Mouse (Mus musculus): ENCODE results near the gene Ctrc. TPM values are rescaled to one million over a fixed set of nuclear protein-coding genes. Genes with fewer than 3 reads are reported as not detected.

Ctrc gene
- polyA plus RNA-seq, 1 experiment: not detected

DNA sequence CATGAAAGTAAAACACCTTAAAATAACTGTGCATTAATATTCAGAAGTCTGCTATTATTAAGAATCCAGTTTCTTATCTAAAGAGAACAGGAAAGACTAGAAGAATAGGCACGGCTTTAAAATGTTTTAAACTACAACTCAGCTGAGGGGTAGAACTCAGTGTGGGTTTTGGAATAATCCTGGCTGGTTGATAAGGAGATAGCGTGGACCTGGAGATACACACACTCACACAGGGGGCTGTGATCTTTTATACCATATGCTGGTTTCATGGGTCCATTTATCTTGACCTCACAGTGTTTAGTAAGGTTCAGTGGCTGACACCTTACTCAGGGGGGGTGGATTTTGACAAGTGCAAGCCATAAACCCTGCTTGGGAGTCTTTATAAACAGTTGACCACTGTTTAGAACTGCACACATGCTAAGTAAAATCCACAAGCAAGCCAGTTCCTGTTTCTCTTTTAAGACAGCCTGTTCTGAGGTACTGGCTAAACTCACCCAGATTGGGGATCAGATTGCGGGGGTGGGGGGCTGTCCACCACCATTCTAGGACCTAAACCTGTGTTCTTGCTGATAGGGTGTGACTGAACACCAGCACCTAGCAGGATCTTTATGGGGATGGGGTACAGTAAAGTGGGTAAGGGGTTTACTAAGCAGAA, 56.5 kb downstream of the Ctrc start:
- Histone ChIP-seq H3ac (ENCODE audit: control insufficient read depth, insufficient read length) (peak overlapping the region; percentile 95), H3K4me2 (ENCODE audit: low read depth) (peak overlapping the region; percentile 95), H3K79me2 (ENCODE audit: control insufficient read depth, insufficient read depth) (peaks cover 5% of the 10 kb centered on the region), H3K27me3 (ENCODE audit: control insufficient read depth, insufficient read depth, insufficient read length) (no peaks in the 10 kb centered on the region), H3K4me3 (peak overlapping the region; percentile 35), H3K36me3 (ENCODE audit: control insufficient read depth, insufficient read depth) (peaks cover 4% of the 10 kb centered on the region)
- TF ChIP-seq TCF3 (IDR thresholded peaks at IDR 0.05; ENCODE audit: insufficient read length, low read depth) (no peak), USF1 (IDR thresholded peaks at IDR 0.05; ENCODE audit: low read depth) (no peak), MYOG (IDR thresholded peaks at IDR 0.05; ENCODE audit: control insufficient read depth in 1 of 3, insufficient read depth in 1 of 3, insufficient read length in 2 of 3, low read depth in 2 of 3) (no peak), REST (IDR thresholded peaks at IDR 0.05; ENCODE audit: insufficient read depth, insufficient read length) (no peak), MYOD1 (IDR thresholded peaks at IDR 0.05; ENCODE audit: control insufficient read depth in 1 of 3, insufficient read length in 2 of 3, low read depth in 2 of 3) (no peak), POLR2A (IDR thresholded peaks at IDR 0.05; ENCODE audit: insufficient read length, low read depth) (no peak), SRF (IDR thresholded peaks at IDR 0.05; ENCODE audit: control insufficient read depth, insufficient read length, low read depth) (no peak), E2F4 (IDR thresholded peaks at IDR 0.05; ENCODE audit: insufficient read depth) (no peak), POLR2AphosphoS2 (IDR thresholded peaks at IDR 0.05; ENCODE audit: insufficient read length, low read depth) (no peak), CEBPB (IDR thresholded peaks at IDR 0.05; ENCODE audit: insufficient read depth, poor library complexity, severe bottlenecking) (no peak), MAX (IDR thresholded peaks at IDR 0.05; ENCODE audit: low read depth) (no peak), TCF12 (IDR thresholded peaks at IDR 0.05; ENCODE audit: insufficient read depth, poor library complexity, severe bottlenecking) (no peak)

DNA sequence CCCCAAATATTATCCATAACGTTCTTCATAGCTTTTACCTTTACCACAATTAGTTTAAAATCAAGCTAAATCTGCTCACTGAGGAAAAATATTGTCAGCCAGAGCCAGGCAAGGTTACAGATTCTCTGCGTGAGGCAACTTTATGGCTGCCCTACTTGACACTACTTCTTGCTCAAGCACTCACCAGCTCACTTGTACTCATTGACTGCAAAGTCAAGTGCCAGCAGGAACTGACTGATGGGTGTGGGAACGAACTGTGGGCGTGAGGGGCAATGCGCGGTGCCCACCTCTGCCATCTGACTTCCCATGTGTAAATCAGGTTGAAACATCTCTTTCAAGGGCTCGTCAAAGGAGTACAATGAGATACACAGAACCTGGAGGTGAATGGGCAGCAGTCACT, 58.7 kb downstream of the Ctrc start:
- Histone ChIP-seq H3K4me2 (ENCODE audit: low read depth) (no peak overlapping the region), H3ac (ENCODE audit: control insufficient read depth, insufficient read length) (no peak overlapping the region), H3K4me3 (no peak overlapping the region), H3K36me3 (ENCODE audit: control insufficient read depth, insufficient read depth) (peaks cover 4% of the 10 kb centered on the region), H3K79me2 (ENCODE audit: control insufficient read depth, insufficient read depth) (peaks cover 3% of the 10 kb centered on the region), H3K27me3 (ENCODE audit: control insufficient read depth, insufficient read depth, insufficient read length) (no peaks in the 10 kb centered on the region)
- TF ChIP-seq POLR2A (IDR thresholded peaks at IDR 0.05; ENCODE audit: insufficient read length, low read depth): no peak
- no peak for TF ChIP-seq CEBPB (IDR thresholded peaks at IDR 0.05; ENCODE audit: insufficient read depth, poor library complexity, severe bottlenecking)
- TF ChIP-seq SRF (IDR thresholded peaks at IDR 0.05; ENCODE audit: control insufficient read depth, insufficient read length, low read depth): no peak
- no peak for TF ChIP-seq MYOG (IDR thresholded peaks at IDR 0.05; ENCODE audit: control insufficient read depth in 1 of 3, insufficient read depth in 1 of 3, insufficient read length in 2 of 3, low read depth in 2 of 3)
- TF ChIP-seq TCF12 (IDR thresholded peaks at IDR 0.05; ENCODE audit: insufficient read depth, poor library complexity, severe bottlenecking): no peak
- no peak for TF ChIP-seq MYOD1 (IDR thresholded peaks at IDR 0.05; ENCODE audit: control insufficient read depth in 1 of 3, insufficient read length in 2 of 3, low read depth in 2 of 3)
- no peak for TF ChIP-seq E2F4 (IDR thresholded peaks at IDR 0.05; ENCODE audit: insufficient read depth)
- no peak for TF ChIP-seq TCF3 (IDR thresholded peaks at IDR 0.05; ENCODE audit: insufficient read length, low read depth)
- TF ChIP-seq POLR2AphosphoS2 (IDR thresholded peaks at IDR 0.05; ENCODE audit: insufficient read length, low read depth): no peak
- no peak for TF ChIP-seq MAX (IDR thresholded peaks at IDR 0.05; ENCODE audit: low read depth)
- TF ChIP-seq REST (IDR thresholded peaks at IDR 0.05; ENCODE audit: insufficient read depth, insufficient read length): no peak
- no peak for TF ChIP-seq USF1 (IDR thresholded peaks at IDR 0.05; ENCODE audit: low read depth)

DNA sequence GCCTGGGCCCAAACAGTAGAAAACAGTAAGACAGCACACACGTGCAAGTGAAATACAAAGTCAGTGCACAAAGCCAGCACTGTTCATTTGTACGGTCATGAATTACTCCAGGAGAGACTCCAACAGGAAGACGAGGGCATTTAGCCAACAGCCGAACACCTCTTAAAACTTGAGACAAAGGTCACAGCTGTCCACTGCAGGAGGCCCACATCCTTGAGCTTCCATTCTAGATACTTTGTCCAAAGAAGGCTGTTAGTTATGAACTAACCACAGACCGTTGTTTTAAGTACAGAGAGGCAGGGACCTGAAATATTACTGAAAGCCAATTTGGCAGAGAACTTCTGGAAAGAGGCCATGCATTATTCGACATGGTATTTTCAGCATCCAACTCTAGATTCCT, 59.1 kb downstream of the Ctrc start:
- H3K27me3 ChIP-seq (ENCODE audit: control insufficient read depth, insufficient read depth, insufficient read length): no peaks in the 10 kb centered on the region
- TF ChIP-seq MYOD1 (IDR thresholded peaks at IDR 0.05; ENCODE audit: control insufficient read depth in 1 of 3, insufficient read length in 2 of 3, low read depth in 2 of 3) (peak in 1 of 3 experiments; percentile 22), USF1 (IDR thresholded peaks at IDR 0.05; ENCODE audit: low read depth) (no peak), SRF (IDR thresholded peaks at IDR 0.05; ENCODE audit: control insufficient read depth, insufficient read length, low read depth) (no peak), POLR2AphosphoS2 (IDR thresholded peaks at IDR 0.05; ENCODE audit: insufficient read length, low read depth) (no peak), TCF3 (IDR thresholded peaks at IDR 0.05; ENCODE audit: insufficient read length, low read depth) (no peak), TCF12 (IDR thresholded peaks at IDR 0.05; ENCODE audit: insufficient read depth, poor library complexity, severe bottlenecking) (no peak), MAX (IDR thresholded peaks at IDR 0.05; ENCODE audit: low read depth) (no peak), MYOG (IDR thresholded peaks at IDR 0.05; ENCODE audit: control insufficient read depth in 1 of 3, insufficient read depth in 1 of 3, insufficient read length in 2 of 3, low read depth in 2 of 3) (peak in 1 of 3 experiments; percentile 27), POLR2A (IDR thresholded peaks at IDR 0.05; ENCODE audit: insufficient read length, low read depth) (no peak), REST (IDR thresholded peaks at IDR 0.05; ENCODE audit: insufficient read depth, insufficient read length) (no peak)
- H3K4me2 ChIP-seq (ENCODE audit: low read depth): no peak overlapping the region
- peaks cover 3% of the 10 kb centered on the region for H3K79me2 ChIP-seq (ENCODE audit: control insufficient read depth, insufficient read depth)
- H3K4me3 ChIP-seq: no peak overlapping the region
- peaks cover 4% of the 10 kb centered on the region for H3K36me3 ChIP-seq (ENCODE audit: control insufficient read depth, insufficient read depth)
- H3ac ChIP-seq (ENCODE audit: control insufficient read depth, insufficient read length): no peak overlapping the region

DNA sequence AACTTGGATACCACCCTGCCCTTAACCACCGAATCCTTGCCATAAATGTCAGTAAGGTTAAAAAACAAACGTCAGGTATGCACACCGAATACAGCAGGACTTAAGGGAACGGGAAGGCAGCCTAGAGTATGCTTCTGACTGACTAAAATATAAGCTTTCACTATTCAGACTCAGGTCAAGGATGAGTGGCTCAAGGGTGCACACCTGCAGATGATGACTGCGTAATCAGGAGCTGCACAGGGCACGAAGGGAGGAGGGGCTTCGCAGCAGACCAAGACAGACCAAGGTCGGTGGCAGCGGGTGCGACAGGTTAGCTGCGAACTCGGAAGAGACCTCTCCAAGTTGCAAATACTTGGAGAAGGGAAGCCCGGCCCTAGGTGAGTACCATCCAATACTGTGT, 60.0 kb downstream of the Ctrc start:
- H3K4me3 ChIP-seq: no peak overlapping the region
- H3K79me2 ChIP-seq (ENCODE audit: control insufficient read depth, insufficient read depth): peaks cover 3% of the 10 kb centered on the region
- H3K27me3 ChIP-seq (ENCODE audit: control insufficient read depth, insufficient read depth, insufficient read length): no peaks in the 10 kb centered on the region
- H3K36me3 ChIP-seq (ENCODE audit: control insufficient read depth, insufficient read depth): peaks cover 4% of the 10 kb centered on the region
- H3ac ChIP-seq (ENCODE audit: control insufficient read depth, insufficient read length): no peak overlapping the region
- H3K4me2 ChIP-seq (ENCODE audit: low read depth): no peak overlapping the region
- TF ChIP-seq TCF3 (IDR thresholded peaks at IDR 0.05; ENCODE audit: insufficient read length, low read depth) (no peak), E2F4 (IDR thresholded peaks at IDR 0.05; ENCODE audit: insufficient read depth) (no peak), MYOG (IDR thresholded peaks at IDR 0.05; ENCODE audit: control insufficient read depth in 1 of 3, insufficient read depth in 1 of 3, insufficient read length in 2 of 3, low read depth in 2 of 3) (no peak), POLR2A (IDR thresholded peaks at IDR 0.05; ENCODE audit: insufficient read length, low read depth) (no peak), REST (IDR thresholded peaks at IDR 0.05; ENCODE audit: insufficient read depth, insufficient read length) (no peak), POLR2AphosphoS2 (IDR thresholded peaks at IDR 0.05; ENCODE audit: insufficient read length, low read depth) (no peak), USF1 (IDR thresholded peaks at IDR 0.05; ENCODE audit: low read depth) (no peak), MAX (IDR thresholded peaks at IDR 0.05; ENCODE audit: low read depth) (no peak), TCF12 (IDR thresholded peaks at IDR 0.05; ENCODE audit: insufficient read depth, poor library complexity, severe bottlenecking) (no peak), SRF (IDR thresholded peaks at IDR 0.05; ENCODE audit: control insufficient read depth, insufficient read length, low read depth) (no peak), CEBPB (IDR thresholded peaks at IDR 0.05; ENCODE audit: insufficient read depth, poor library complexity, severe bottlenecking) (no peak), MYOD1 (IDR thresholded peaks at IDR 0.05; ENCODE audit: control insufficient read depth in 1 of 3, insufficient read length in 2 of 3, low read depth in 2 of 3) (no peak)

Data from myocyte (in vitro differentiated cells).